Mouse (Mus musculus) right cerebral cortex, postnatal 4 days (tissue): ENCODE measurements around the gene Cacna1s.

ENCODE experiments used
- DNase-seq: peaks from one replicate; pipeline ENCODE4 v3.0.0-alpha.2; 2022

Cacna1s gene

GRCm38 (mm10) chr1:136119571-136120262, 67.2 kb downstream of the Cacna1s start:
- DNase-seq, result no peak

DNA sequence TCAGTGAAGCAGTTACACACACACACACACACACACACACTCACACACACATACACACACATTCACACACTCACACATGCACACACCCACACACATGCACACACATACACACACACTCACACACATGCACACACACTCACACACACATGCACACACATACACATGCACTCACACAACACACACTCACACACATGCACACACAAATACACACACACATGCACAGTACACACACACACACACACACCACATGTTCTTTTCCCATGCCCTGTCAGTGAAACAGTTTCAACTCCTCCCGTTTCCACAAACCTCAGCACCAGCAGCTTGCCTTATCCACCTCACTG, 67.7 kb downstream of the Cacna1s start:
- no peak for DNase-seq

DNA sequence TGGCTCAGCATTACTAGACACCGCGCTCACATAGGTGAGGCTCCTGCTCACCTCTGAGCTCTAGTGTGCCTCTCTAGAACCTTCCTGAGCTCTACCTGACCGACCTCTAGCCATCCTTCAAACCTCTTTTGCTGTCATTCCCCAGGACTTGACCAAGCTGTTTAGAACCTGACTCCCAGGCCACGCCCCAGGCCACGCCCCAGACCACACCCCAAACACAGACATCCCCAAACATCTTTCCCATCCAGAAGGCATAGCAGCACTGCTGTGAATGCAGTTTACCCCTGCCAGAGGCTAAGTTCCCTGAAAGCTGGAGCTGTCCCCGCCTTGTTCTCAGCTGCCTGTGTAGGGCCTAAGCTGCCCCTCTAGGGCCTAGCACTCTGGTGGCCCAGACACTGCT, 68.2 kb downstream of the Cacna1s start:
- no peak for DNase-seq

DNA sequence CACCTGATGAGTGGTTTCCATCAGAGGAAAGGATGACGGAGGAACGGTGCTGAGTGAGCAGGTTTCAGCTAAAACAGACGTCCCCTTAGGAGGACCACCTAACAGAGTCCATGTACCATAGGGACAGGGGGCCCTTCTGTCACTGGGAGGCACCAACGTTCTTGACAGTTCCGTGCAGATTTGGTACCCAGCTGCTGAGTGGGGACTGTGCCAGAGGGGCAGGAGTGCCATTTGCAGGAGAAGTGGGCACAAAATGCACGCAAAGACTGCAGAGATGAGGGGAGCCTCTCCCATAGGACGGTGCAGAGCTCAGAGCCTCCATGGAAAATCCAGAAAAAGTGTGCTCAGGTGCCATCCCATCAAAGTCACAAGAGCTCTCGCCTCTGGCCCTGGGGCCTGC, 69.5 kb downstream of the Cacna1s start:
- DNase-seq, result no peak

DNA sequence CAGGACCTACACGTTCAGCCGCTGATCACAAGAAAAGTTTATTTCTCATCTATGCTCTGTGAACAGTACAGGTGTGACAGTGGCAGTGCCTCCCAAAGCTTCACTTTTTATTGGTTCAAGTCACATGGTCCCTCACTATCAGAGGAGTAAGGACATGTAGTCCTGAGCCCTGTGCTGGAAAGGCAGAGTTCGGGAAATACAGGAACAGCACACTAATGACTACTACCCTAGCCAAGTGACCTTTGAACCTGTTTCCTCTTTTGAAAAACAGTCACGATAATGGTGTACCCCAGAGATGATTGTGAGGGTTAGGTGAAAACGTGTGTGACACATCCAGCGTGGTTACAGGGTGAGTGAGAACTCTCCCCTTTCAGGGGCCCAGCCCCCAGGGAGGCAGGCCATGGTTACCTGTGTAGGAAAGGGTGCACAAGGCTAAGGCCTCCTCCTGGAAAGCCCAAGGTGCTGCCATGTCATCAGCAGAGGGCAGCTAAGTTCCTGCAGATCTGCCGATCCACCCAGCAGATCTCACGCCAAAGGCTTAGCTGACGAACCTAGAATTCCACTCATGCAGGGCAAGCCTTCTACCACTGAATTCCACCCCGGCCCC, 73.7 kb downstream of the Cacna1s start:
- no peak for DNase-seq

DNA sequence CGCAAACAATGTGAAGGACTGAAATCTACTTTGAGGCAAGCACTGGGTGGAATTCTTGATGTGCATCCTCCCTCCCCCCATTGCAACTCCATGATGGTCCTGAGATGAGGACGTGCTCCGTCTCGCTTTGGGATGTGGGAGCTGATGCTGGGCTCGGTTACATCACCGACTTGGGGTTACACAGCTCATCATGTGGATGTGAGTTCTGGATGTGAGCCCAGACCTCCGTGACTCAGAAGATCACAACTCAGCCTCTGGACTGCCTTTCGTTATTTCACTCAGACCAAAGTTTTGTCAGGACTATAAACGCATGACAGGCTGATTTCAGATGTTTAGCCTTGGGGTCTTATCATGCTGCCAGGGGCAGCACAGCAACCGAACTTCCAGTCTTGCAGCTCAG, 74.3 kb downstream of the Cacna1s start:
- DNase-seq, result no peak

- no peak for DNase-seq
These were observed 75.3 kb downstream of the Cacna1s start for GRCm38 (mm10) chr1:136127856-136128255.

- no peak for DNase-seq
These were observed 75.9 kb downstream of the Cacna1s start for GRCm38 (mm10) chr1:136128416-136128815.

GRCm38 (mm10) chr1:136128944-136129589, 76.5 kb downstream of the Cacna1s start:
- no peak for DNase-seq

DNA sequence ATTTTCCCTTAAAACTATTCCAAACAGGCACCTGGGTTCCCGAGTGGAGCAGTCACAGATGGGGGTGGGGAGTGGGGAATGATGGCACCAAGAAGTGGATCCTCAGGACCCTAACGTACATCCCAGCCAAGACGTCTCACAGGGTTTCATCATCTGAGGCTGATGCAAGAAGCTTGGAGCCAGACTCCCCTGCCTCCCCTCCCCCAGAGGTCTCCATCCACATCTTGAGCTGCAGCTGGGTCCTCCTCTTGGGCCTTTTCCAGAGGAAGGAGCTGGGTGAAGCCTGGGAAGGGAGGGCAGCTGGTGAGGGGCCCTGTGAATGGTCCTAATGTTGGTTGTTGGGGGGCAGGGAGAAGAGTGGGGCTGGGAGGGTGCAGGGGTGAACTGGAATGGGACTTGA, 77.6 kb downstream of the Cacna1s start:
- no peak for DNase-seq

- peak; percentile 94 for DNase-seq
These were observed 78.5 kb downstream of the Cacna1s start, which contains the start of gene Kif21b for GRCm38 (mm10) chr1:136130951-136131558. Gene Kif21b (plus strand): TSS chr1:136131389.

DNA sequence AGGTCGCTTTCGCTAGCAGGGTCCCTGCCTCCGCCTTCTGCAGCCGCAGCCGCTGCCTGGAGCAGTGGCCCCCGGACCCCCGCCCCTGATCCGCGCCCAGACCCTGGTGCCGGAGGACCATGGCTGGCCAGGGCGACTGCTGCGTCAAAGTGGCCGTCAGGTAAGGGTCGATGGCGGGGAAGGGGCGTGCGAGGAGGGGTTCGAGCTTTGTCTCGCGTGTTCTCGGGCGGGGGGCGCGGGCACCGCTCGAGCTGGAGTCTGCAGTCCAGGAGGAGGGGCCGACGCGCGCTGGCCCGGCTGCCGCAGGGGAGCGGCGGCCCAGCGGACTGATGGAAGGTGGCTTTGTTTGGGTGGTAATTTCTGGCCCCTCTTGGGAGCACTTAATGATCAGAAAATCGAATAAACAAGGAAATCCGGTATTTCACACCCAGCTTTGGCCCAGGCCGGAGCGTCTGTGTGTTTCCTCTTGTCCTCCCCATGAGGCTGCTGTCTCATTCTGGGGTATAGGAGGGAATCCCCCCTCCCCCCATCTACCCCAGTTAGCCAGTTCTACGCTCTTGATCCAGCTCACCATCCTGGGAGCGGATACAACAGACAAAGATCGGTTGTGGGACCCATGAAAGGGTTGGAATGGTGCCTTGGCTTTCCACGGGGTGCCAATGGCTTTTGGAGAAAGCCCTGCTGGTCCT, 79.2 kb downstream of the Cacna1s start:
- DNase-seq, result peak; percentile 68

- DNase-seq, result no peak
These were observed 80.0 kb downstream of the Cacna1s start for GRCm38 (mm10) chr1:136132386-136133201.

- no peak for DNase-seq
These were observed 81.2 kb downstream of the Cacna1s start for GRCm38 (mm10) chr1:136133570-136134240.

DNA sequence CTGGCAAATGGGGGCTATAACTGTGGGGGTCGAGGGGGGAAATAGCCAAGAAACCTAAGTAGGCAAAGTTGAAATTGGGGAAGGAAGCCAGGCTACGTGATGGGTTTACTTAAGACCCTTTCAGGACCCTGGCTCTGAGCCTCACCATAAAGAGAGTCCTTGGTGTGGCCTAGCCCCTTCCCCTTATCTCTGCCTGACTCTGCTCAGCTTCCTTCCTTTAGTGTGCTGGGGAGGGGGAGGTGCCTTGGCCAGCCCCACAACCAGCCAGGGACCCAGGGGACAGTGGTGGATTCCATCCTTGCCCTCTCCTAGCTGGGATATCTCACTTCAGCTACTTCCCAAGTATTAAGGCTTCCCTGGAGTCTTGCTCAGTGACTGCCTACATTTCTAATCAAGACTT, 82.0 kb downstream of the Cacna1s start:
- DNase-seq, result no peak

DNA sequence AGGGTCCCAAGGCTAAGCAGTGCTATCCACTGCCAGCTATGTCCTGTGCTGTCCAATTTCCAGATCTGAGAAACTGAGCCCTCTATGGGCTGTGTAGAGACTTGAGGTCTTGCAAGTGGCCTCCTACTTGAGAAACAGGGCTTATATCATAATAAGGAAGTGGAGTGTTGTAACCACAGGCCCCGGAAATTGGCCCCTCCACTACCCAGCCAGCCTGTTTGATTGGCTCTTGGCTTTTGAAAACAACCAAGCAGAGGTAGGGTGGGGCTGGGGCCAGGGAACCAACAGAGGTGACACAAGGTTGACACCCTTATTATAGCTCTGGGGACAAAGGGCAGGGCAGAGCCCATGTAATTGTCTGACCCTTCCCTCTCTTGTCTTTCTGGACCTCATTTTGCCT, 82.5 kb downstream of the Cacna1s start:
- no peak for DNase-seq

DNA sequence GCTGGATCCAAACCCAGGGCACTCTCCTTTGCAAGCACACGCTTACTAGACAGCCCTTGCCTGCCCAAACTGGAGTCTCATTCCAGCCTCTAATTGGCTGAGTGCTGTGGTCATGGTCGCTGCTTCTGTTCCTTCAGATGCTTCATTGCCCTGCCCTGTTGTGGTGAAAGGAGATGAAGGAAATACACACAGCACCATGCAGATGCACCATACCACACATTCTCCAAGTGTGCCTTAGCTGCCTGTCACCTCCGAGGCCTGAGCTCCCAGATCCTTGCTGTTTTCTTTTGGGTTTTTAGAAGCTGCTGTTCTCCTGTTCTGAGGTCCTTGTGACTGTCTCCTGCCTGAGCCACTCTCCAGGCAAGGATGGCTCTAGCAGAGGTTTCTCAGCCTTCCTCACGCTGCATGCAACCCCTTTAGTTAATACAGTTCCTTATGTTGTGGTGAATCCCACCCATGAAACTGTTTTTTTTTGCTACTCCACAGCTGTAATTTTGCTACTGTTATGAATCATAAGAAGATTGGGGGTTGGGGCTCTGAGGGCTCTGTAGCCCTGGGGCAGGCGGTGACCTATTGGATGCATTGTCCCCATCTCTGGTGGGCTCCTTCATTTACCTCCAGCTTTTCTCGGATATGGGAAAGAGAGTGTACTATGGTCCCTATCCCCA, 83.4 kb downstream of the Cacna1s start:
- no peak for DNase-seq

DNA sequence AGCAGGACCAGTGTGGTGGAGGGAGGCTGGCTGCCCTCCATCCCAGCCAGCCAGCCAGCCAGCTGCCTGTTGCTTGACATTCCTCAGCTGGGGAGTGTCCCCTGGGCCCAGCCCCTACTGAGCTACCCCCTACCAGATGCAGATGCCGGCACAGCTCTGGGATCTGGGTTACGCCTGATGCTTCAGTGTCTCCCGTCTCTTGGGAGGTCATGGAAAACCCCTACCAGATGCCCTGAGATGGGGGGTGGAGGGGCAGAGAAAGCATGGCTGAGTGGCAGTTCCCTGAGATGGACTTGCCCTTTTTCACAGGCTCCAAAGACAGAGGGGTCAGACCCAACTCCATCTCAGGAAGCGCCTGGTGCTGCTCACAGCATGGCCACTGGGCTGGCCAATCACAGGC, 84.0 kb downstream of the Cacna1s start:
- DNase-seq, result no peak

GRCm38 (mm10) chr1:136137071-136137531, 84.6 kb downstream of the Cacna1s start:
- DNase-seq, result no peak

DNA sequence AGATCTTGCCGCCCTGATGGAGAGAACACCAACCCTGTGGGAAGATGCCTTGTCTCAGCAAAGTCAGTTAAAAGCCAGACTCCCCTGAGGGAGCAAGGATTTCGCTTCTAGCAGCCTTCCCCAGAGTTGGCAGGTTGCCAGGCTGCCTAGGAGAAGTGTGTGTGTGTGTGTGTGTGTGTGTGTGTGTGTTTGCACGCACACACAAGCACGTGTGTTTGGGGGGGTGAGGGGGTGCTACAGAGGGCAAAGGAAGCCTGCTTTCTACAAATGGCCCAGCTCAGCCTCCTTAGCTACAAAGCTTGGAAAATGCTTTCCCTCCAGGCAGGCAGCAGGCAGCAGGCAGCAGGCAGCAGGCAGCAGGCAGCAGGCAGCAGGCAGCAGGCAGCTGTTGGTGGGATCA, 85.0 kb downstream of the Cacna1s start:
- peak; percentile 74 for DNase-seq

DNA sequence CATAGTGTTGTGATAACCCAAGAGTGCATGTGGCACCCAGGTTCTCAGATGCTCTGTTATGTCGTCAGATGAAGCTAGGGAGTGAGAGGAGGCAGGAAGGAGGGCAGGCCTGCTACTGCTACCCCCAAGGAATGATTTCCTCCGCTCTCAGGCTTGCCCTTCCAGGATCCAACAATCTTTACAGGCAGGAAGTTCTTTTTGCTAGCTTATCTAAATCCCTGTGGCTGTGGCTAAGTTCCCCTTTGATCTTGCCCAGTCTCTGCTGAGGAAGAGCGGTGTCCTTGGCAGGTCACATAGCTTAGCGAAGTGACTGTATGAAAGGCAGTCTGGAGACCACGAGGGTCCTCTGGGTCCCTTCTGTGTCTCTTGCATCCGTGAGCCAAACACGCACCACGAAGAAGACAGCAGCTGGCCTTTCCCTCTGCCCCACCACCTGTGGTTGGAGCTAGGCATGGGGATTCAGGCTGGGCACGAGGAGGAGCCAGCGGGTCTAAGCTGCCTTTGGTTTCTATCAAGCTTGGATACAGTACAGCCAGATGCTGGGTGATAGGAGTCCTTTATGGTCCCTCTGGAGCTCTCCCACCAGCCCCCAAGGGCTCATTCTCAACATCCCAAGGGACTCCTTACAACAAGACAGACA, 85.8 kb downstream of the Cacna1s start:
- no peak for DNase-seq
